Mouse (Mus musculus) bone marrow macrophage, adult 2 months (primary cell): Measurements from ENCODE around the gene 2210016F16Rik.

Source experiments
- CTCF ChIP-seq: IDR thresholded peaks from 2 replicates; pipeline ENCODE4 v1.5.1; 2012; ENCODE audit warnings: low read depth, mild to moderate bottlenecking, low read length, moderate library complexity
- POLR2A ChIP-seq: IDR thresholded peaks from 2 replicates; pipeline ENCODE4 v1.6.1; 2012; ENCODE audit warnings: mild to moderate bottlenecking, low read depth, low read length, borderline replicate concordance

- TF ChIP-seq CTCF (no peak), POLR2A (no peak)
Observed at GRCm38 (mm10) chr13:58422242-58422641, 37.2 kb upstream of the 2210016F16Rik start.
